Mouse (Mus musculus) intestine, postnatal 0 days (tissue): ENCODE results near the gene Tom1. TPM values are rescaled to one million over a fixed set of nuclear protein-coding genes. Genes with fewer than 3 reads are reported as not detected.

ENCODE experiments used
- ATAC-seq: fragments of 200-750 bp; cut with Nextera tagmentation; 2 replicates; pipeline ENCODE4 v1.8.0; 2017; ENCODE audit warnings: mild to moderate bottlenecking, moderate TSS enrichment, moderate library complexity
- H3K27ac ChIP-seq: fragments of 300-500 bp; sonication (generic); 2 replicates; pipeline ENCODE4 v1.5.1; 2014; ENCODE audit warnings: mild to moderate bottlenecking, low read depth, low read length, moderate library complexity
- H3K27me3 ChIP-seq: fragments of 300-500 bp; sonication (generic); replicated peaks from 2 replicates; pipeline ENCODE4 v1.6.1; 2014; ENCODE audit warnings: low read length, mixed read lengths; ENCODE audit not compliant: control insufficient read depth, insufficient read depth
- H3K36me3 ChIP-seq: fragments of 300-500 bp; sonication (generic); 2 replicates; pipeline ENCODE4 v1.6.1; 2014; ENCODE audit warnings: mild to moderate bottlenecking, moderate library complexity; ENCODE audit not compliant: control insufficient read depth, insufficient read depth
- H3K4me1 ChIP-seq: fragments of 300-500 bp; sonication (generic); replicated peaks from 2 replicates; pipeline ENCODE4 v1.6.1; 2014; ENCODE audit warnings: antibody characterized with exemption, low read length, mixed read lengths; ENCODE audit not compliant: control insufficient read depth, insufficient read depth
- H3K4me2 ChIP-seq: fragments of 300-500 bp; sonication (generic); replicated peaks from 2 replicates; pipeline ENCODE4 v1.6.1; 2014; ENCODE audit warnings: low read depth, mild to moderate bottlenecking, moderate library complexity
- H3K4me3 ChIP-seq: fragments of 300-500 bp; sonication (generic); 2 replicates; pipeline ENCODE4 v1.5.1; 2014; ENCODE audit warnings: low read depth, low read length
- H3K9ac ChIP-seq: fragments of 300-500 bp; sonication (generic); 2 replicates; pipeline ENCODE4 v1.6.1; 2014; ENCODE audit warnings: mild to moderate bottlenecking, low read depth, low read length
- H3K9me3 ChIP-seq: fragments of 300-500 bp; sonication (generic); 2 replicates; pipeline ENCODE4 v1.6.1; 2016; ENCODE audit warnings: mixed run types; ENCODE audit not compliant: control insufficient read depth
- CTCF ChIP-seq: sonication (generic); IDR thresholded peaks from 2 replicates; pipeline ENCODE4 v1.5.1; 2016; ENCODE audit warnings: low read depth, mild to moderate bottlenecking, control low read depth, antibody characterized with exemption, moderate library complexity
- WGBS: fragments of 180-500 bp; shearing (Covaris S2); extraction: QIAGEN DNeasy Blood & Tissue Kit; methylation state at CpG from one replicate; pipeline ENCODE4 v1.1.7; 2014; 5-methylcytosine and 5-hydroxymethylcytosine counted together
- polyA plus RNA-seq: library from polyadenylated mRNA; unstranded; fragments of >200 nt; fragmentation: Nextera tagmentation; extraction: Ambion mirVana; gene quantifications from 2 replicates; pipeline ENCODE4 v1.2.1, GENCODE M21; 2015

Tom1 gene
- 47.7 and 47.8 TPM in 2 replicates for polyA plus RNA-seq

GRCm38 (mm10) chr8:75033511-75034243 lies at the start of gene Tom1:
Gene Tom1, plus strand, starts transcription at chr8:75033705.
- Histone ChIP-seq H3K36me3 (peaks cover 19% of the 10 kb centered on the region), H3K27ac (peak within 1 kb of the TSS; percentile 93), H3K27me3 (no peaks in the 10 kb centered on the region), H3K4me1 (peaks cover 5% of the 10 kb centered on the region; the same call in 1 of the 2 replicates), H3K9ac (peak within 1 kb of the TSS; percentile 65), H3K4me3 (peak within 1 kb of the TSS; percentile 85), H3K9me3 (no peaks in the 10 kb centered on the region), H3K4me2 (peak within 1 kb of the TSS; percentile 95)
- TF ChIP-seq CTCF = no peak
- peak; percentile 99 for ATAC-seq
- WGBS = under 1% methylated on average over 62 of the region's 62 CpGs

DNA sequence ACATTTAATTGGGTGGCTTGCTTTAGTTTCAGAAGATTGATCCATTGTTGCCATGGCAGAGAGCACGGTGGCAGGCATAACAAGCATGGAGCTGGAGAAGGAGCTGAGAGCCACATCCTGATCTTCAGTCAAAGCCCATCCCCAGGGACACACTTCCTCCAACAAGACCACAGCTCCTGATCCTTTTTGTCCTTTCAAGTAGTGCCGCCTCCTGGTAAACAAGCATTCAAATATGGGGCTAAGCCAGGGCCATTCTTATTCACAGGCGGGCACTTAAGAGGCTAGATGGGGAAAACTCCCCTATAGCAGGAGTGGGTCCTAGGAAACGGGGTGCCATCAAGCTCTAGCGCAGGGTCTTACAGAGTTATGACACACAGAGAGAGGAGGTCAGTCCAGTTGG lies 46.1 kb upstream of the Tom1 start:
- Histone ChIP-seq H3K9ac (no peak overlapping the region), H3K4me1 (no peaks in the 10 kb centered on the region), H3K4me3 (no peak overlapping the region), H3K27me3 (no peaks in the 10 kb centered on the region), H3K9me3 (no peaks in the 10 kb centered on the region), H3K27ac (no peak overlapping the region), H3K36me3 (no peaks in the 10 kb centered on the region), H3K4me2 (no peak overlapping the region)
- no peak for TF ChIP-seq CTCF
- no peak for ATAC-seq
- WGBS = 91% methylated on average over 5 of the region's 5 CpGs

GRCm38 (mm10) chr8:74990021-74990420 lies 43.5 kb upstream of the Tom1 start:
- H3K27ac ChIP-seq = no peak overlapping the region
- TF ChIP-seq CTCF = no peak
- no peaks in the 10 kb centered on the region; the same call in 1 of the 2 replicates for H3K4me1 ChIP-seq
- H3K4me2 ChIP-seq = 0 out of 2 replicates have a peak overlapping the region, but pooled peaks have one; percentile 30
- no peaks in the 10 kb centered on the region for H3K27me3 ChIP-seq
- H3K36me3 ChIP-seq = no peaks in the 10 kb centered on the region
- WGBS = 7% methylated on average over 15 of the region's 15 CpGs
- no peak overlapping the region for H3K4me3 ChIP-seq
- no peak for ATAC-seq
- no peak overlapping the region for H3K9ac ChIP-seq
- H3K9me3 ChIP-seq = no peaks in the 10 kb centered on the region

GRCm38 (mm10) chr8:74993081-74993474 lies 40.4 kb upstream of the Tom1 start, which contains the start of gene Hmgxb4:
Gene Hmgxb4, plus strand, starts transcription at chr8:74993356.
- Histone ChIP-seq H3K27me3 (no peaks in the 10 kb centered on the region), H3K27ac (peak within 1 kb of the TSS; percentile 96), H3K9ac (peak within 1 kb of the TSS; percentile 98), H3K4me3 (peak within 1 kb of the TSS; percentile 97), H3K4me1 (no peaks in the 10 kb centered on the region; the same call in 1 of the 2 replicates), H3K9me3 (no peaks in the 10 kb centered on the region), H3K4me2 (peak within 1 kb of the TSS; percentile 81), H3K36me3 (no peaks in the 10 kb centered on the region)
- TF ChIP-seq CTCF = no peak
- 10% methylated on average over 8 of the region's 8 CpGs for WGBS
- ATAC-seq = 0 out of 2 replicates have a peak, but pooled peaks have one; percentile 3

DNA sequence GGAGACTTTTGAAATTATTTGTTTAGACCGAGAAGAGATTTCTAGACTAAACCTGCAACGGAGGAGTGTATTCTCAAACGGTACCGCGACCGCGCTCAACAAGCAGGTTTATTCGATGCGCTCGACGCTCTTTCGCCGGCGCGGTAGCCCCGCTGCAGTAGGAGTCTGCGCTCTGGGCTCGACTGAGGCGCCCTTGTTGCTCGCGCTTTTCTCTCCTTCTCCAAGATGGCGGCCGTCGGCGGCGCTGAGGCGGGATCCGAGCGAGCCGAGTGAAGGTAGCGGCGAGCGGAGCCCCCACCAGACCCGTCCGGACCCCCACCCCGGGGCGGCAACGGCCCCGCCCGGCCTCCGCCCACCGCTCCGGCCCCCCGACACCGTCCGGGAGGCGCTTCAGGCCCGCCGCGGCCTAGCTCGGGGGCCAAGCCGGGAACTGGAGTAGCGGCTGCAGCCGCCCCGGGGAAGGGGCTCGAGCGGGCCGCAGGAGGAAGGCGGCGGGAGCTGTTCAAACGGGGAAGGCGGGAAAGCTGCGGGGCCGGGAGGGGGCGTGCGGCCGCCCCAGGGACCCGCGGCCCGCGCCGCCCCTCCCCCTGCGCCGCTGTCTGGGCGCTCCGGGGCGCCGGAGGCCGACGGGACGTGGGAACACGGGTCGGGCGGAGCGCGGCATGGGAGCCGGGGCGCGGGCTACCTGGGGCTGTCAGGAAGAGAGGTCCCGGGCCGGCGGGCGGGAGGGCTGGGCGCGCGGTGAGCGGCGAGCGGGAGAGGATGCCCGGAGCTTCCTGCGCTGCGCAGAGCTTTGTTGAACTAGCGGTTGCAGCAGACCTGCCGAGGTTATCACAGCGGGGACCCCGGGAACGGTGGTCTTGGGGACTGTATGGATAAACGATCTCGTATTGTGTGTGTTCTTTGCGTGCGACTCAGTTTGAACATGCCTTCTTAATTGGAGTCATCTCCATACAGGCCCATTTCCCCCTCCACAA lies 39.7 kb upstream of the Tom1 start:
- 0 out of 2 replicates have a peak, but pooled peaks cover 2% of the 10 kb centered on the region for H3K36me3 ChIP-seq

More for the DNA sequence above, 39.7 kb upstream of the Tom1 start:
- Histone ChIP-seq H3K9me3 (no peaks in the 10 kb centered on the region), H3K4me3 (peak overlapping the region; percentile 97), H3K4me1 (no peaks in the 10 kb centered on the region; the same call in 1 of the 2 replicates), H3K27me3 (no peaks in the 10 kb centered on the region), H3K9ac (peak overlapping the region; percentile 98), H3K4me2 (peak overlapping the region; percentile 81), H3K27ac (peak overlapping the region; percentile 96)
- ATAC-seq = peak; percentile 95
- TF ChIP-seq CTCF = peak; percentile 48
- WGBS = under 1% methylated on average over 104 of the region's 111 CpGs
